Mouse (Mus musculus): ENCODE data around the gene Rnf185.

The Rnf185 gene

DNA sequence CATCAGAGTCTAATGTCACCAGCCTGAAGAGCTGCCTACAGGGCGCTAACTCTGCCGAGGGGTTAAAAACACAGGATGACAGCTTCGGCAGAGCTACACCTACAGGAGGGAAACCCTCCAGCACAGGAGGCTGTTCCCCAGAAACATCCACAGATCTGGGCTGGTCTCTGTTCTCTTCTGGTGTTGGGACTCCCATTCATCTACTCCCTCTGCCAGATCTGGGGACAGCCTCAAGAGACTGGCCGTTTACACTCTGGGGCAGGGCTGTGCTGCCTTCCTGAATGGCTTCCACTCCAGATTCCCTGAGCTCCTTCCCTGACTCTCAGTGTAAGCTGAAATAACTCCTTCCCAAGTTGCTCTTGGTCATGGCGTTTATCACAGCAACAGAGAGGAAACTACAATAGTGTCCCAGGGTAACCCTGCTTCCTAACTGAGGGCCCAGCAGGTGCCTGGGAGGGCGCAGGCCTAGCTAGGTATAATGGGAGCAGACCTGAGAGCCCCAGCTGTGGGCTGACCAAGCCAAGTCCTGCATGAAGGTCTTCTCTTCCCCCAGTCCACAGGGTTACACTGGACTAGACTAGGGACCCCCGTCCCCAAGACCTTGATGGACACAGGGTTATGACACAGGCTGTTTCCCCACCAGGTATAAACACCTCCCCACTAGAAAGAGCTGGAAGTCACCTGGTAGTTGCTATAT, 80.4 kb downstream of the Rnf185 start:
- Histone ChIP-seq H3K27me3 (ENCODE audit: insufficient read depth, low read length) (no peaks in the 10 kb centered on the region), H3K36me3 (ENCODE audit: insufficient read depth, low read length) (peaks cover 13% of the 10 kb centered on the region; the same call in 1 of the 2 replicates)
- TF ChIP-seq POU5F1 (IDR thresholded peaks at IDR 0.05; ENCODE audit: borderline replicate concordance, low read length) (no peak), CTCF (conservative IDR thresholded peaks at IDR 0.05; ENCODE audit: low read length) (no peak), NANOG (IDR thresholded peaks at IDR 0.05; ENCODE audit: borderline replicate concordance, low read length) (no peak)

GRCm38 (mm10) chr11:3370928-3371598, 81.1 kb downstream of the Rnf185 start:
- Histone ChIP-seq H3K4me1 (replicated peaks; ENCODE audit: low read depth, low read length) (peaks cover 91% of the 10 kb centered on the region), H3K27me3 (ENCODE audit: insufficient read depth, low read length) (no peaks in the 10 kb centered on the region), H3K4me3 (replicated peaks; ENCODE audit: low read length) (peak overlapping the region; percentile 88), H3K36me3 (ENCODE audit: insufficient read depth, low read length) (peaks cover 16% of the 10 kb centered on the region; the same call in 1 of the 2 replicates), H3K9me3 (ENCODE audit: low read length) (no peaks in the 10 kb centered on the region)
- TF ChIP-seq CTCF (conservative IDR thresholded peaks at IDR 0.05; ENCODE audit: low read length): no peak
- TF ChIP-seq NANOG (IDR thresholded peaks at IDR 0.05; ENCODE audit: borderline replicate concordance, low read length): no peak
- TF ChIP-seq POU5F1 (IDR thresholded peaks at IDR 0.05; ENCODE audit: borderline replicate concordance, low read length): no peak

More for the DNA sequence above, 80.4 kb downstream of the Rnf185 start:
- Histone ChIP-seq H3K4me1 (replicated peaks; ENCODE audit: low read depth, low read length) (peaks cover 90% of the 10 kb centered on the region), H3K4me3 (replicated peaks; ENCODE audit: low read length) (peak overlapping the region; percentile 88), H3K9me3 (ENCODE audit: low read length) (no peaks in the 10 kb centered on the region)

GRCm38 (mm10) chr11:3370162-3370561, 82.0 kb downstream of the Rnf185 start:
- TF ChIP-seq NANOG (IDR thresholded peaks at IDR 0.05; ENCODE audit: borderline replicate concordance, low read length) (no peak), CTCF (conservative IDR thresholded peaks at IDR 0.05; ENCODE audit: low read length) (no peak), POU5F1 (IDR thresholded peaks at IDR 0.05; ENCODE audit: borderline replicate concordance, low read length) (no peak)
- Histone ChIP-seq H3K27me3 (ENCODE audit: insufficient read depth, low read length) (no peaks in the 10 kb centered on the region), H3K4me1 (replicated peaks; ENCODE audit: low read depth, low read length) (peaks cover 90% of the 10 kb centered on the region), H3K36me3 (ENCODE audit: insufficient read depth, low read length) (peaks cover 15% of the 10 kb centered on the region; the same call in 1 of the 2 replicates), H3K9me3 (ENCODE audit: low read length) (no peaks in the 10 kb centered on the region), H3K4me3 (replicated peaks; ENCODE audit: low read length) (peak overlapping the region; percentile 88)

GRCm38 (mm10) chr11:3369449-3369848, 82.7 kb downstream of the Rnf185 start:
- Histone ChIP-seq H3K27me3 (ENCODE audit: insufficient read depth, low read length) (no peaks in the 10 kb centered on the region), H3K4me1 (replicated peaks; ENCODE audit: low read depth, low read length) (peaks cover 83% of the 10 kb centered on the region), H3K4me3 (replicated peaks; ENCODE audit: low read length) (peak overlapping the region; percentile 88), H3K9me3 (ENCODE audit: low read length) (no peaks in the 10 kb centered on the region), H3K36me3 (ENCODE audit: insufficient read depth, low read length) (peaks cover 18% of the 10 kb centered on the region)
- TF ChIP-seq CTCF (conservative IDR thresholded peaks at IDR 0.05; ENCODE audit: low read length): no peak
- no peak for TF ChIP-seq POU5F1 (IDR thresholded peaks at IDR 0.05; ENCODE audit: borderline replicate concordance, low read length)
- TF ChIP-seq NANOG (IDR thresholded peaks at IDR 0.05; ENCODE audit: borderline replicate concordance, low read length): no peak

DNA sequence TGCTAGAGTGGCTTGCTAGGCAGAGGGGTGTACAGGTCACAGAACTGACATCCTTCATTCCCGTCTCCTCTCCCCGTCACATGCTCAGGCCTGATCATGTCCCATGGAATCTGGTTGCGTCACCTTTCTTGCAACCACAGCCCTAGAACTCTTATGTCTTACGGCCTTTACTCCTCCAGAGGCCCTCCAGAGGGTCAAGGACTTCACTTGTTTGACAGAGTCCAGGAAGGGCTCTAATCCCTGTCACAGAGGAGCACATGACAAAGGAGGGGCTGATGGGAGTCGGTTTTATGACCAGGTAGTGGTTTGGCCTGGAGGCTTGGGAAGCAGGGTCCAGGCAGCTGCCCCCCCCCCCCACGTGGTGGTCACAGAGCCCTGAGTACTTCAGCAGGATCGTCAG, 83.2 kb downstream of the Rnf185 start:
- H3K4me1 ChIP-seq (replicated peaks; ENCODE audit: low read depth, low read length): peaks cover 78% of the 10 kb centered on the region
- TF ChIP-seq POU5F1 (IDR thresholded peaks at IDR 0.05; ENCODE audit: borderline replicate concordance, low read length) (no peak), CTCF (conservative IDR thresholded peaks at IDR 0.05; ENCODE audit: low read length) (no peak), NANOG (IDR thresholded peaks at IDR 0.05; ENCODE audit: borderline replicate concordance, low read length) (no peak)
- H3K36me3 ChIP-seq (ENCODE audit: insufficient read depth, low read length): peaks cover 19% of the 10 kb centered on the region
- H3K4me3 ChIP-seq (replicated peaks; ENCODE audit: low read length): peak overlapping the region; percentile 88
- H3K27me3 ChIP-seq (ENCODE audit: insufficient read depth, low read length): no peaks in the 10 kb centered on the region
- H3K9me3 ChIP-seq (ENCODE audit: low read length): no peaks in the 10 kb centered on the region

DNA sequence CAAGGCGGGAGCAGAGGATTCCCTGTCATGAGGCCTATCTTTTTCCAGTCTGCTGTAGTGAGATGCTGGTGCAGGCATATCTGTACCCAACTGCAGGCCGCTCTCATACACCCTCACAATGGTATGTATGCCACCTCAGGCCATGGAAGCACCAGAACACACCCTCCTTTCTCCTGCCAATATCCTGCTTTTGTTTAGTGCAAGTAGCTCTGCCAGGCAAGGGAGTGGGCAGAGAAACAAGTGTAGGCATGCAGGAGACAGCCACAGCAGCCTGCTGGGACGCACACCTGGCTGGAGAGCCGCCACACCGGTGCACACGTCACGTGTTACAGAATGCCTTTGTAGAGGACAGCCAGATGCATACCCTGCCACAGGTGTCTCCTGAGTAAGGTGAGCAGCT, 85.8 kb downstream of the Rnf185 start:
- Histone ChIP-seq H3K4me3 (replicated peaks; ENCODE audit: low read length) (peak overlapping the region; percentile 50), H3K36me3 (ENCODE audit: insufficient read depth, low read length) (peaks cover 28% of the 10 kb centered on the region), H3K9me3 (ENCODE audit: low read length) (no peaks in the 10 kb centered on the region), H3K27me3 (ENCODE audit: insufficient read depth, low read length) (no peaks in the 10 kb centered on the region), H3K4me1 (replicated peaks; ENCODE audit: low read depth, low read length) (peaks cover 70% of the 10 kb centered on the region)
- no peak for TF ChIP-seq CTCF (conservative IDR thresholded peaks at IDR 0.05; ENCODE audit: low read length)

All from E14TG2a.4 (cell line).